Mouse (Mus musculus) limb, embryonic 14.5 days (tissue): ENCODE results near the gene Eef2kmt. TPM values are rescaled to one million over a fixed set of nuclear protein-coding genes. Genes with fewer than 3 reads are reported as not detected.

ENCODE experiments used
- ATAC-seq: fragments of 200-750 bp; cut with Nextera tagmentation; 2 replicates; pipeline ENCODE4 v1.8.0; 2017; ENCODE audit warnings: low read depth, moderate number of reproducible peaks, moderate TSS enrichment; ENCODE audit not compliant: low FRiP score
- DNase-seq: peaks from one replicate; pipeline ENCODE4 v3.0.0-alpha.2; 2015; ENCODE audit warnings: low spot score
- H3K27ac ChIP-seq: fragments of 300-500 bp; sonication (generic); replicated peaks from 2 replicates; pipeline ENCODE4 v1.5.1; 2014; ENCODE audit warnings: low read depth, mild to moderate bottlenecking, low read length, moderate library complexity, mixed read lengths
- H3K27me3 ChIP-seq: fragments of 300-500 bp; sonication (generic); 2 replicates; pipeline ENCODE4 v1.6.1; 2014; ENCODE audit warnings: low read length, mixed read lengths; ENCODE audit not compliant: control insufficient read depth, insufficient read depth
- H3K36me3 ChIP-seq: fragments of 300-500 bp; sonication (generic); 2 replicates; pipeline ENCODE4 v1.6.1; 2014; ENCODE audit warnings: mild to moderate bottlenecking, low read length, moderate library complexity, mixed read lengths; ENCODE audit not compliant: control insufficient read depth, insufficient read depth
- H3K4me1 ChIP-seq: fragments of 300-500 bp; sonication (generic); 2 replicates; pipeline ENCODE4 v1.6.1; 2014; ENCODE audit warnings: antibody characterized with exemption, low read length, mixed read lengths; ENCODE audit not compliant: control insufficient read depth, insufficient read depth
- H3K4me2 ChIP-seq: fragments of 300-500 bp; sonication (generic); replicated peaks from 2 replicates; pipeline ENCODE4 v1.6.1; 2014; ENCODE audit warnings: low read depth, mild to moderate bottlenecking, low read length, moderate library complexity; ENCODE audit not compliant: severe bottlenecking
- H3K4me3 ChIP-seq: fragments of 300-500 bp; sonication (generic); replicated peaks from 2 replicates; pipeline ENCODE4 v1.5.1; 2014; ENCODE audit warnings: low read length
- H3K9ac ChIP-seq: fragments of 300-500 bp; sonication (generic); 2 replicates; pipeline ENCODE4 v1.6.1; 2014; ENCODE audit warnings: mild to moderate bottlenecking, low read depth, low read length, moderate library complexity; ENCODE audit not compliant: severe bottlenecking
- H3K9me3 ChIP-seq: fragments of 300-500 bp; sonication (generic); 2 replicates; pipeline ENCODE4 v1.6.1; 2016; ENCODE audit warnings: low read length; ENCODE audit not compliant: control insufficient read depth
- POLR2A ChIP-seq: fragments of 200-500 bp; IDR thresholded peaks from 2 replicates; pipeline ENCODE4 v1.8.0; 2012; ENCODE audit warnings: inconsistent platforms, mild to moderate bottlenecking, moderate library complexity, borderline replicate concordance; ENCODE audit not compliant: insufficient read depth, insufficient read length; ENCODE audit errors: extremely low read depth
- WGBS: fragments of 180-500 bp; shearing (Covaris S2); extraction: QIAGEN DNeasy Blood & Tissue Kit; methylation state at CpG from one replicate; pipeline ENCODE4 v1.1.7; 2014; 5-methylcytosine and 5-hydroxymethylcytosine counted together
- polyA plus RNA-seq, 2 experiments: library from polyadenylated mRNA; depleted of rRNA in 1 of 2; stranded (reverse) in 1 of 2; unstranded in 1 of 2; fragments of >200 nt; fragmentation: Nextera tagmentation in 1 of 2; extraction: Ambion mirVana in 1 of 2; gene quantifications; 2 replicates each; pipeline versions ENCODE4 v1.2.1 to v1.2.3; 2012 to 2014

The Eef2kmt gene
- polyA plus RNA-seq (2012; rRNA removed), result 36.1 and 42.7 TPM in 2 replicates
- polyA plus RNA-seq (2014; fragmentation: Nextera tagmentation; extraction: Ambion mirVana), result 26.7 and 28.3 TPM in 2 replicates

DNA sequence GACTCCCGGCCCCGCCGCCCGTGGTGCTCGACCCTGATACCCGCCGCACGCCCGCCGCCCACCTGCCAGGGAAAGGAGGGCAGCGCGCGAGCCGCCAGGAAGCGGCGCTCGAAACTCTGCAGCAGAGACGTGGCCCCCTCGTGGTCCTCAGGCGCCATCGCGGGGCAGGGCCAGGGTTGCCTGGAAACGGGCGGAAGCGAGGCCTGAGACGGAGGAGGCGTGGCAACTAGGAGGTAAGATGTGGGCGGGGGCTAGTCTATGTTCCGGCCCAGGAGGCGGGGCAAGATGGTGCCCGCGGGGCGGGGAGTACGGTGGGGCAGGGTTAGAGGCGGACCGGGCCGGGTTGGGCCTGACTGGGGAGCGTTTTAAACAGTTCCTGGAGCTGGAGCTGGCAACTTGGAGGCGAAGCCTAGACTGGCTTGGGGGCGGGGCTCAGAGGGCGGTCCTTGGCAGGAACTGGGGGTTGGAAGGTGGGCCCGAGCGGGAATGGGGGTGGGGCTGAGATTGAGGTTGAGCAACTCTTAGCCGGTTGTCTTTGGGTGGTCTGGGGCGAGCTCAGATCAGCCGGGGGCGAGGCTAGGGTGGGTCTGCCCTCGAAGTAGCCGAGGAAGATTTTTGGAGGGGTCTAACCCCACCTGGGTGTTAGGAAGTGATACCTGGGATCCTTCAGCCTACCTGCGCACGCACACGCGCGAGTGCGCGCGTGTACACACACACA is at the start of gene Eef2kmt:
TSS of gene Eef2kmt (minus strand) at position 205 of the 718 bp plus-strand sequence.
- Histone ChIP-seq H3K4me1 (peaks cover 5% of the 10 kb centered on the region; the same call in 1 of the 2 replicates), H3K4me3 (peak within 1 kb of the TSS; percentile 56), H3K36me3 (0 out of 2 replicates have a peak, but pooled peaks cover 6% of the 10 kb centered on the region), H3K9me3 (no peaks in the 10 kb centered on the region), H3K9ac (peak within 1 kb of the TSS; percentile 71), H3K27me3 (no peaks in the 10 kb centered on the region), H3K4me2 (peak within 1 kb of the TSS; percentile 72), H3K27ac (peak within 1 kb of the TSS; percentile 79)
- under 1% methylated on average over 44 of the region's 57 CpGs for WGBS
- DNase-seq (peak; percentile 99), ATAC-seq (peak; percentile 96)
- TF ChIP-seq POLR2A, result no peak

DNA sequence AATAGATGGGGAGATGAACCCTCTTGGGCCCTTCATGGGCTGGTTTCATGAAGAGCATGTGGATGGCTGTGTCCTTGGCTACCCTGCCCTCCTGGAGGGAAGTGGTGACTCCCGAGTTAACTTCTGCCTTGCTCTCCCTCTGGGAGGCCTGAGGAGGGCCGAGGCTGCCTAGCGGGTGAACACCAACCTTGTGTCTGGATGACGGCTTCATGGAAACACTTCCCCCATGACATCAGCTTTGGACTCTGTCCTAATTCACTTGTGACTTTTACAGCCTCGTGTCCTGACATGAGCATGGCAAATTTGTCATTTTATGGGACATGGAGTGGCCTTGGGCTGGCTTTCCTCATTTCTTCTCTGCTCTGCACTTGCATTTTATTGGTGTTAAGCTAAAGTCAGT is 39.5 kb upstream of the Eef2kmt start:
- Histone ChIP-seq H3K4me3 (no peak overlapping the region), H3K9me3 (no peaks in the 10 kb centered on the region), H3K9ac (no peak overlapping the region), H3K27me3 (no peaks in the 10 kb centered on the region), H3K27ac (no peak overlapping the region), H3K4me2 (no peak overlapping the region), H3K4me1 (no peaks in the 10 kb centered on the region), H3K36me3 (no peaks in the 10 kb centered on the region)
- WGBS, result 58% methylated on average over 5 of the region's 5 CpGs
- no peak for DNase-seq
- no peak for ATAC-seq
- TF ChIP-seq POLR2A, result no peak

DNA sequence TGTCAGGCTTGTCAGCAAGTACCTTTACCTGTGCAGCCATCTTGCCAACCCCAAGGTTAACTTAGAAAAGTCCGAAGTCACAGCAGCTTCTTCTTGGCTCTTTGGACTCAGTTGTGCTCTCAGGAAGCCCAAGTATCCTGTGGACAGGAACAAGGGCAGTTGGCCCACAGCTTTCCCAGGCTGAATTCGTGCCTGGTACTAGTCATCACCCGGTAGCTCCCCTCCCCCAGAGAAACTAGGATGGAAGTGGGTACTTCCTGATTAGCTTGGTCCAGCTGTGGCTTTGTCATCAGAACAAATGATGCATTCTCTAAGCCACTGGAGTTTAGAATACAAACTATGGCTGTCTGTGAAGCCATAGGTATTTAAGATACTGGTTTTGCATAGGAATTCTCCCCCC is 29.6 kb upstream of the Eef2kmt start:
- no peaks in the 10 kb centered on the region for H3K27me3 ChIP-seq
- H3K36me3 ChIP-seq, result no peaks in the 10 kb centered on the region
- H3K4me3 ChIP-seq, result no peak overlapping the region
- no peak overlapping the region for H3K4me2 ChIP-seq
- H3K27ac ChIP-seq, result no peak overlapping the region
- no peak for ATAC-seq
- no peak for DNase-seq
- 72% methylated on average over 3 of the region's 3 CpGs for WGBS
- no peaks in the 10 kb centered on the region for H3K9me3 ChIP-seq
- no peak overlapping the region for H3K9ac ChIP-seq
- H3K4me1 ChIP-seq, result no peaks in the 10 kb centered on the region
- no peak for TF ChIP-seq POLR2A

DNA sequence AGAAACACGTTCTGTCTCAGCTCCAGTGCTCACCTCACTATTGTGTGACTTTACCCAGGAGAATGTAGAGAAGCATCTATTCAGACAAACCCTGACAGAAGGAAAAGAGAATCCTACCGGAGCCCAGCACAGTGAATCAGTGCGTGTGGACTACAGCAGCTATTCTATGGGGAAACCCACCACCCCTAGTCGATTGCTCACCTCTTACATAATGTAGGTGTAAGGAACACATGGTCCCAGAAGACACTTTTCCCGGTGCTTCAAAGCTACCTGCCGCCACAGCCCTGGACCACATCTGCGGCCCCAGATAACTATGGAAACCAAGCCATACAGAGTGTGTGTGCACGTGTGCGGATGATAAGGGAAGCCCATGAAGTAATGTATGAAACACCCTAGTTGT is 26.9 kb upstream of the Eef2kmt start:
- Histone ChIP-seq H3K36me3 (no peaks in the 10 kb centered on the region), H3K4me1 (no peaks in the 10 kb centered on the region), H3K9me3 (no peaks in the 10 kb centered on the region), H3K27me3 (no peaks in the 10 kb centered on the region), H3K27ac (no peak overlapping the region), H3K4me2 (no peak overlapping the region), H3K4me3 (no peak overlapping the region), H3K9ac (no peak overlapping the region)
- WGBS, result 85% methylated on average over 9 of the region's 9 CpGs
- no peak for DNase-seq
- ATAC-seq, result no peak
- no peak for TF ChIP-seq POLR2A

DNA sequence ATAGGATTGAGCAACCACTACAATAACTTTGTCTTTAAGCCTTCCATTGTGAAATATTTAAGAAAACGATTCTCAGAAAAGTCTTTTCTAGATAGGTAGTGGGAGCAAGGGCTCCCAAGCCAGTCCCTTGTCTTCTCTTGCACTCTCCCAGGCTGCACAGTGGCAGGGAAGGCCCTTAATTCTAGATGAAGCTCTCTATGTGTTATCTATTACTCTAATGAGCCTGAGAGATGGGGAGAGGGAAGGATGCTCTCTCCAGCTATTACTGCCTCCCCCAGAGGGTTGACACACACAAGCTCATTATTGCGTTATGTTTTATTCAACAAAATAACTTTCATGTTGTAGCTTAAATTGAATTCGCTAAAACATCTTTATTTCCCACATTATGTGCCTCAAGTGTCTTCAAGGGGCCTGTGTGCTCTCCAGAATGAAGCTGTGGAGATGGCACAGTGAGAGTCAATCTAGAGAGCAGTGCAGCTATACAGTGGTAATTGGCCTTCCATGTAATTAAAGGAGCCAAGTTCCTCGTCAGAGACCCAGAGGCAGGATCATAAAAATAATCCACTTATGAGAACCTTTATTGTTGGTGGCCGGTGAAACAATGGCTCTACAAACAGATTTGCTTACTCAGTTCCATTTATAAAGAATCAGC is 23.9 kb upstream of the Eef2kmt start:
- Histone ChIP-seq H3K4me1 (no peaks in the 10 kb centered on the region), H3K36me3 (no peaks in the 10 kb centered on the region), H3K9me3 (no peaks in the 10 kb centered on the region), H3K27me3 (no peaks in the 10 kb centered on the region), H3K9ac (no peak overlapping the region), H3K4me3 (no peak overlapping the region), H3K4me2 (no peak overlapping the region), H3K27ac (no peak overlapping the region)
- no peak for TF ChIP-seq POLR2A
- ATAC-seq (no peak), DNase-seq (no peak)
- WGBS, result 63% methylated on average over 5 of the region's 5 CpGs
